Mouse (Mus musculus): ENCODE measurements around the gene Fras1. TPM values are rescaled to one million over a fixed set of nuclear protein-coding genes. Genes with fewer than 3 reads are reported as not detected.

The Fras1 gene
- polyA plus RNA-seq, 1 experiment: 0.22 TPM

- Histone ChIP-seq H3K36me3 (ENCODE audit: control insufficient read depth, insufficient read depth, low read length) (no peaks in the 10 kb centered on the region), H3K4me3 (ENCODE audit: control insufficient read depth, low read depth, low read length) (no peak overlapping the region), H3K27me3 (ENCODE audit: control insufficient read depth, insufficient read depth, low read length) (no peaks in the 10 kb centered on the region), H3K4me1 (ENCODE audit: control insufficient read depth, insufficient read depth, low read length) (no peaks in the 10 kb centered on the region), H3K27ac (ENCODE audit: control insufficient read depth, insufficient read depth, low read depth, low read length) (no peak overlapping the region)
- TF ChIP-seq POLR2A (IDR thresholded peaks at IDR 0.05; ENCODE audit: control insufficient read depth, low read depth, low read length) (no peak), CTCF (IDR thresholded peaks at IDR 0.05; ENCODE audit: control insufficient read depth, insufficient read depth, insufficient replicate concordance, low read depth, low read length) (no peak)
Measured at GRCm38 (mm10) chr5:96511005-96511404, 137.2 kb downstream of the Fras1 start.

- Histone ChIP-seq H3K4me3 (ENCODE audit: control insufficient read depth, low read depth, low read length) (no peak overlapping the region), H3K4me1 (ENCODE audit: control insufficient read depth, insufficient read depth, low read length) (no peaks in the 10 kb centered on the region), H3K36me3 (ENCODE audit: control insufficient read depth, insufficient read depth, low read length) (no peaks in the 10 kb centered on the region), H3K27me3 (ENCODE audit: control insufficient read depth, insufficient read depth, low read length) (no peaks in the 10 kb centered on the region), H3K27ac (ENCODE audit: control insufficient read depth, insufficient read depth, low read depth, low read length) (no peak overlapping the region)
- TF ChIP-seq CTCF (IDR thresholded peaks at IDR 0.05; ENCODE audit: control insufficient read depth, insufficient read depth, insufficient replicate concordance, low read depth, low read length) (no peak), POLR2A (IDR thresholded peaks at IDR 0.05; ENCODE audit: control insufficient read depth, low read depth, low read length) (no peak)
Measured at GRCm38 (mm10) chr5:96513327-96513726, 139.6 kb downstream of the Fras1 start.

GRCm38 (mm10) chr5:96515860-96516311 is 142.1 kb downstream of the Fras1 start:
- H3K36me3 ChIP-seq (ENCODE audit: control insufficient read depth, insufficient read depth, low read length): no peaks in the 10 kb centered on the region
- H3K27ac ChIP-seq (ENCODE audit: control insufficient read depth, insufficient read depth, low read depth, low read length): no peak overlapping the region
- no peaks in the 10 kb centered on the region for H3K27me3 ChIP-seq (ENCODE audit: control insufficient read depth, insufficient read depth, low read length)
- H3K4me3 ChIP-seq (ENCODE audit: control insufficient read depth, low read depth, low read length): no peak overlapping the region
- H3K4me1 ChIP-seq (ENCODE audit: control insufficient read depth, insufficient read depth, low read length): no peaks in the 10 kb centered on the region
- TF ChIP-seq POLR2A (IDR thresholded peaks at IDR 0.05; ENCODE audit: control insufficient read depth, low read depth, low read length) (no peak), CTCF (IDR thresholded peaks at IDR 0.05; ENCODE audit: control insufficient read depth, insufficient read depth, insufficient replicate concordance, low read depth, low read length) (no peak)

GRCm38 (mm10) chr5:96516329-96516728 is 142.6 kb downstream of the Fras1 start:
- Histone ChIP-seq H3K27ac (ENCODE audit: control insufficient read depth, insufficient read depth, low read depth, low read length) (no peak overlapping the region), H3K36me3 (ENCODE audit: control insufficient read depth, insufficient read depth, low read length) (no peaks in the 10 kb centered on the region), H3K27me3 (ENCODE audit: control insufficient read depth, insufficient read depth, low read length) (no peaks in the 10 kb centered on the region), H3K4me3 (ENCODE audit: control insufficient read depth, low read depth, low read length) (no peak overlapping the region), H3K4me1 (ENCODE audit: control insufficient read depth, insufficient read depth, low read length) (no peaks in the 10 kb centered on the region)
- TF ChIP-seq CTCF (IDR thresholded peaks at IDR 0.05; ENCODE audit: control insufficient read depth, insufficient read depth, insufficient replicate concordance, low read depth, low read length): no peak
- no peak for TF ChIP-seq POLR2A (IDR thresholded peaks at IDR 0.05; ENCODE audit: control insufficient read depth, low read depth, low read length)

GRCm38 (mm10) chr5:96521541-96521940 is 147.8 kb downstream of the Fras1 start:
- Histone ChIP-seq H3K27ac (ENCODE audit: control insufficient read depth, insufficient read depth, low read depth, low read length) (no peak overlapping the region), H3K4me1 (ENCODE audit: control insufficient read depth, insufficient read depth, low read length) (no peaks in the 10 kb centered on the region), H3K4me3 (ENCODE audit: control insufficient read depth, low read depth, low read length) (no peak overlapping the region), H3K27me3 (ENCODE audit: control insufficient read depth, insufficient read depth, low read length) (no peaks in the 10 kb centered on the region), H3K36me3 (ENCODE audit: control insufficient read depth, insufficient read depth, low read length) (no peaks in the 10 kb centered on the region)
- no peak for TF ChIP-seq CTCF (IDR thresholded peaks at IDR 0.05; ENCODE audit: control insufficient read depth, insufficient read depth, insufficient replicate concordance, low read depth, low read length)
- no peak for TF ChIP-seq POLR2A (IDR thresholded peaks at IDR 0.05; ENCODE audit: control insufficient read depth, low read depth, low read length)

GRCm38 (mm10) chr5:96522909-96523409 is 149.2 kb downstream of the Fras1 start:
- H3K36me3 ChIP-seq (ENCODE audit: control insufficient read depth, insufficient read depth, low read length): no peaks in the 10 kb centered on the region
- no peak overlapping the region for H3K4me3 ChIP-seq (ENCODE audit: control insufficient read depth, low read depth, low read length)
- no peak for TF ChIP-seq POLR2A (IDR thresholded peaks at IDR 0.05; ENCODE audit: control insufficient read depth, low read depth, low read length)
- no peak for TF ChIP-seq CTCF (IDR thresholded peaks at IDR 0.05; ENCODE audit: control insufficient read depth, insufficient read depth, insufficient replicate concordance, low read depth, low read length)

GRCm38 (mm10) chr5:96528296-96528695 is 154.5 kb downstream of the Fras1 start:
- Histone ChIP-seq H3K27me3 (ENCODE audit: control insufficient read depth, insufficient read depth, low read length) (no peaks in the 10 kb centered on the region), H3K4me3 (ENCODE audit: control insufficient read depth, low read depth, low read length) (no peak overlapping the region), H3K4me1 (ENCODE audit: control insufficient read depth, insufficient read depth, low read length) (no peaks in the 10 kb centered on the region), H3K27ac (ENCODE audit: control insufficient read depth, insufficient read depth, low read depth, low read length) (no peak overlapping the region), H3K36me3 (ENCODE audit: control insufficient read depth, insufficient read depth, low read length) (no peaks in the 10 kb centered on the region)
- TF ChIP-seq CTCF (IDR thresholded peaks at IDR 0.05; ENCODE audit: control insufficient read depth, insufficient read depth, insufficient replicate concordance, low read depth, low read length) (no peak), POLR2A (IDR thresholded peaks at IDR 0.05; ENCODE audit: control insufficient read depth, low read depth, low read length) (no peak)

More at GRCm38 (mm10) chr5:96522909-96523409, 149.2 kb downstream of the Fras1 start:
- Histone ChIP-seq H3K4me1 (ENCODE audit: control insufficient read depth, insufficient read depth, low read length) (no peaks in the 10 kb centered on the region), H3K27ac (ENCODE audit: control insufficient read depth, insufficient read depth, low read depth, low read length) (no peak overlapping the region), H3K27me3 (ENCODE audit: control insufficient read depth, insufficient read depth, low read length) (no peaks in the 10 kb centered on the region)

All from testis, adult 2 months (tissue).